Mouse (Mus musculus) limb, embryonic 15.5 days (tissue): ENCODE results near the gene Gm26920. TPM values are rescaled to one million over a fixed set of nuclear protein-coding genes. Genes with fewer than 3 reads are reported as not detected.
A peak's percentile ranks its signal among the peaks of the same experiment; 100 is the strongest.
"Not testable (repeated sequence)": the region's sequence is repeated elsewhere in the genome, so short reads cannot be mapped to it uniquely, and the experiment has no call there.

ENCODE experiments used
- ATAC-seq: fragments of 200-750 bp; cut with Nextera tagmentation; 2 replicates; pipeline ENCODE4 v1.8.0; 2017; ENCODE audit warnings: low read depth, moderate TSS enrichment; ENCODE audit not compliant: insufficient number of reproducible peaks, low FRiP score, low TSS enrichment
- H3K27ac ChIP-seq: fragments of 300-500 bp; sonication (generic); 2 replicates; pipeline ENCODE4 v1.5.1; 2015; ENCODE audit warnings: moderate library complexity, mild to moderate bottlenecking, inconsistent platforms
- H3K27me3 ChIP-seq: fragments of 300-500 bp; sonication (generic); 2 replicates; pipeline ENCODE4 v1.6.1; 2015; ENCODE audit warnings: inconsistent platforms
- H3K36me3 ChIP-seq: fragments of 300-500 bp; sonication (generic); 2 replicates; pipeline ENCODE4 v1.6.1; 2015; ENCODE audit warnings: inconsistent platforms
- H3K4me1 ChIP-seq: fragments of 300-500 bp; sonication (generic); 2 replicates; pipeline ENCODE4 v1.6.1; 2015; ENCODE audit warnings: inconsistent platforms
- H3K4me2 ChIP-seq: fragments of 300-500 bp; sonication (generic); 2 replicates; pipeline ENCODE4 v1.6.1; 2015; ENCODE audit warnings: mild to moderate bottlenecking, inconsistent platforms
- H3K4me3 ChIP-seq: fragments of 300-500 bp; sonication (generic); 2 replicates; pipeline ENCODE4 v1.5.1; 2015; ENCODE audit warnings: mild to moderate bottlenecking, inconsistent platforms
- H3K9ac ChIP-seq: fragments of 300-500 bp; sonication (generic); 2 replicates; pipeline ENCODE4 v1.6.1; 2015; ENCODE audit warnings: inconsistent platforms
- H3K9me3 ChIP-seq: fragments of 300-500 bp; sonication (generic); 2 replicates; pipeline ENCODE4 v1.6.1; 2016; ENCODE audit warnings: inconsistent platforms
- WGBS: fragments of 180-500 bp; shearing (Covaris S2); methylation state at CpG from one replicate; pipeline ENCODE4 v1.1.7; 2015; 5-methylcytosine and 5-hydroxymethylcytosine counted together
- polyA plus RNA-seq: library from polyadenylated mRNA; unstranded; fragments of >200 nt; fragmentation: Nextera tagmentation; extraction: Ambion mirVana; gene quantifications from 2 replicates; pipeline ENCODE4 v1.2.1, GENCODE M21; 2015

The Gm26920 gene
- polyA plus RNA-seq, result 1.1 and 2.3 TPM in 2 replicates

DNA sequence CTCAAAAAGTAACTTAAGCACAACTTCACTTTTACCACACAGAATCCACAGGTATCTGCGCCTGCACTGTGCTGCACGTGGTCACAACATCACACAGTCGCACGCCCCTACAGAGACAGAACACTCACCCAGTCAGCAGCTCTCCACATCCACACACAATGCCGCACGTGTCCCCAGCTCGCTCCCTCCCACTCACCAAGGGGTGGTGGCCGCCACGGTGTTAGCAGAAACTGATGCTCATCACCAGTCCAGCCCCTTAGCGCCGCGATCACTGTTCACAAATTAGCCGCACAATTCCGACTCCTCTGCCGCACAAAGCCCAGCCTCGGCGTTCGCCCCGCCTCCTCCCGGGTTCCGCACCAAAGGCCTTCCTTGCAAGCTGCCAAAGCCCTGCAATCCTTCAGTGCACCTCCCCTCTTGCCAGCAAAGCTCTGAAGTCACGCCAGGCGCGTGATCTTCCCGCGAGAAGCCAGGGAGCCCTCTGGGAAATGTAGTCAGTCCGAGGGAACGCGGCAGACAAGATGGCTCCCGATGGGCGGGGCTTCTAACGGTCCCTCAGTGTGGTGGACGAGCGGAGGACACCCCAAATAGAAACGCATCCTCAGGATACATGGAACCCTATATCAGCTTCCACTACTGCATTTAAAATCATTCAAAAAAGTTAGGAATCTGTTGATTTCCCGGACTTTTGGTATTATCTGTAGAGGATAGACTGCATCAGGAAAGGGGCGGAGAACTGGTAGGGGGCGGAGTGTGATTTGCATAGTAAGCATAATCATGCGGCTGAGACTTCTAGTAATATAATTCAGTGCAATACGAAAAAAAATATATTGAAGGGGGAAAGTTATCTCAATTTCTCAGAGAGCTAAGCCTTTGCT, at the start of gene Gm26920, which contains the start of gene Zfp566:
Gm26920 (minus strand) TSS at position 319 of the 878 bp plus-strand sequence.
Zfp566 (minus strand) TSS at position 436 of the 878 bp plus-strand sequence.
- peaks cover 18% of the 10 kb centered on the region for H3K36me3 ChIP-seq
- WGBS, result under 1% methylated on average over 40 of the region's 40 CpGs
- no peaks in the 10 kb centered on the region for H3K27me3 ChIP-seq
- H3K4me1 ChIP-seq, result peaks cover 25% of the 10 kb centered on the region
- H3K27ac ChIP-seq, result peak within 1 kb of the TSS; percentile 87
- peak within 1 kb of the TSS; percentile 73 for H3K4me2 ChIP-seq
- peak within 1 kb of the TSS; percentile 61 for H3K9ac ChIP-seq
- H3K4me3 ChIP-seq, result peak within 1 kb of the TSS; percentile 62
- H3K9me3 ChIP-seq, result no peaks in the 10 kb centered on the region
- ATAC-seq, result peak; percentile 92

GRCm38 (mm10) chr7:30136826-30137225, 46.6 kb upstream of the Gm26920 start:
- Histone ChIP-seq H3K9me3 (no peaks in the 10 kb centered on the region), H3K36me3 (peaks cover 76% of the 10 kb centered on the region), H3K27me3 (no peaks in the 10 kb centered on the region), H3K4me1 (no peaks in the 10 kb centered on the region), H3K9ac (no peak overlapping the region), H3K4me2 (no peak overlapping the region), H3K4me3 (no peak overlapping the region), H3K27ac (no peak overlapping the region)
- WGBS, result 92% methylated on average over 10 of the region's 10 CpGs
- no peak for ATAC-seq

DNA sequence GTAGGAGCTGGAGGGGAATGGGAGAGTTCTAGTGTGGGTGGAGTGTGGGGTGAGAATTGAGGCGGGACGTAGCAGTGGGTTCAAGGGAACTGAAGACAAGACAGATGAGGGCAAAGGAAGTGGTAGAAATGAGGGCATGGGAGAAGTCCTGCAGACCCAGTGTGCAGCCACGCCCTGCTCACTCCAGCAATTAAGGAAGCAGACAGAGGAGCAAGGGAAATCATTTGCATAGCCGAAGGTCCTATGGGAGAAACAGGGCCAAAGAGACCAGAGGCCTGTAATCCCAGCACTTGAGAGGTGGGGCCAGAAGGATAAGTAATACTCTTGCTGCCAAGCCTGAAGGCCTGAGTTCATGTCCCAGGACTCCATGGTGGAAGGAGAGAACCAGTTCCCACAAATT, 42.2 kb upstream of the Gm26920 start:
- Histone ChIP-seq H3K9ac (no peak overlapping the region), H3K9me3 (no peaks in the 10 kb centered on the region), H3K4me3 (no peak overlapping the region), H3K27ac (no peak overlapping the region), H3K4me2 (no peak overlapping the region), H3K36me3 (peaks cover 88% of the 10 kb centered on the region), H3K4me1 (no peaks in the 10 kb centered on the region), H3K27me3 (no peaks in the 10 kb centered on the region)
- no peak for ATAC-seq
- 87% methylated on average over 4 of the region's 4 CpGs for WGBS

DNA sequence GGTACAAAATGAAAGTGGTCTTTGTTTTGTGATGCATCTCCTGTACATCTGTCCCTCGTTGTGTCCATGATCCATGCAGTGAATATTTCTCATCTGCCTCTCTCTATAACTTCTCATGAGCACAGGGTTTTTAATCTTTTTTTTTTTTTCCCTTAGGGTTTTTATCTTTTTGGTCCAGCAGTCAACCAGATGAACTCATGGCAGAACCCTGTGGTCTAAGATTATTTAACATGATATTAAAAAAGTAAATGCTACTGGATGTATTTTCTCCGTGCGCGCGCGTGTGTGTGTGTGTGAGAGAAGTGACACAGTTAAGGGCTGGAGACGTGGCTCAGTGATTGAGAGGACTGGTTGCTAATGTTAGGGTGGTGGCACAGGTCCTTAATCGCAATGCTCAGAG, 39.7 kb upstream of the Gm26920 start:
- Histone ChIP-seq H3K27me3 (no peaks in the 10 kb centered on the region), H3K4me3 (no peak overlapping the region), H3K4me2 (no peak overlapping the region), H3K9ac (no peak overlapping the region), H3K27ac (no peak overlapping the region), H3K36me3 (peaks cover 85% of the 10 kb centered on the region), H3K9me3 (no peaks in the 10 kb centered on the region), H3K4me1 (no peaks in the 10 kb centered on the region)
- 97% methylated on average over 8 of the region's 8 CpGs for WGBS
- ATAC-seq, result no peak

GRCm38 (mm10) chr7:30122188-30122530, 31.9 kb upstream of the Gm26920 start:
- no peak for ATAC-seq
- Histone ChIP-seq H3K36me3 (peaks cover 17% of the 10 kb centered on the region), H3K27ac (peak overlapping the region; percentile 90), H3K9ac (peak overlapping the region; percentile 70), H3K27me3 (no peaks in the 10 kb centered on the region), H3K4me2 (peak overlapping the region; percentile 82), H3K4me1 (peaks cover 3% of the 10 kb centered on the region; the same call in 1 of the 2 replicates), H3K4me3 (peak overlapping the region; percentile 63), H3K9me3 (no peaks in the 10 kb centered on the region)
- 3% methylated on average over 15 of the region's 15 CpGs for WGBS

- peak within 1 kb of the TSS; percentile 90 for H3K27ac ChIP-seq
- peaks cover 3% of the 10 kb centered on the region; the same call in 1 of the 2 replicates for H3K4me1 ChIP-seq
- H3K4me3 ChIP-seq, result peak within 1 kb of the TSS; percentile 63
- no peaks in the 10 kb centered on the region for H3K9me3 ChIP-seq
- peak within 1 kb of the TSS; percentile 82 for H3K4me2 ChIP-seq
- H3K9ac ChIP-seq, result peak within 1 kb of the TSS; percentile 70
- no peaks in the 10 kb centered on the region for H3K27me3 ChIP-seq
- ATAC-seq, result peak; percentile 92
- H3K36me3 ChIP-seq, result peaks cover 11% of the 10 kb centered on the region; the same call in 1 of the 2 replicates
- under 1% methylated on average over 61 of the region's 61 CpGs for WGBS
These were observed 31.3 kb upstream of the Gm26920 start, which contains the start of gene Zfp382 for GRCm38 (mm10) chr7:30121308-30122187. Gene Zfp382, plus strand, starts transcription at chr7:30121942.

- H3K27me3 ChIP-seq, H3K9ac ChIP-seq, H3K4me1 ChIP-seq, H3K36me3 ChIP-seq, H3K9me3 ChIP-seq, ATAC-seq, H3K27ac ChIP-seq, H3K4me2 ChIP-seq, H3K4me3 ChIP-seq: not testable (repeated sequence)
- WGBS, result 92% methylated on average over 12 of the region's 12 CpGs
These were observed 27.7 kb upstream of the Gm26920 start for GRCm38 (mm10) chr7:30117935-30118334.

GRCm38 (mm10) chr7:30116076-30116475, 25.9 kb upstream of the Gm26920 start:
- H3K4me2 ChIP-seq, result no peak overlapping the region
- WGBS, result 92% methylated on average over 5 of the region's 5 CpGs

GRCm38 (mm10) chr7:30099297-30099696, 9.1 kb upstream of the Gm26920 start:
- H3K27me3 ChIP-seq, result no peaks in the 10 kb centered on the region
- H3K4me3 ChIP-seq, result no peak overlapping the region
- no peak overlapping the region for H3K4me2 ChIP-seq
- ATAC-seq, result no peak
- H3K9ac ChIP-seq, result no peak overlapping the region
- peaks cover 63% of the 10 kb centered on the region for H3K36me3 ChIP-seq
- peaks cover 8% of the 10 kb centered on the region; the same call in 1 of the 2 replicates for H3K9me3 ChIP-seq
- H3K27ac ChIP-seq, result no peak overlapping the region
- H3K4me1 ChIP-seq, result peaks cover under 1% of the 10 kb centered on the region
- WGBS, result 92% methylated on average over 13 of the region's 13 CpGs

More at GRCm38 (mm10) chr7:30116076-30116475, 25.9 kb upstream of the Gm26920 start:
- no peaks in the 10 kb centered on the region for H3K27me3 ChIP-seq
- no peak overlapping the region for H3K27ac ChIP-seq
- no peak for ATAC-seq
- peaks cover 10% of the 10 kb centered on the region for H3K9me3 ChIP-seq
- H3K4me3 ChIP-seq, result no peak overlapping the region
- no peaks in the 10 kb centered on the region for H3K36me3 ChIP-seq
- H3K4me1 ChIP-seq, result no peaks in the 10 kb centered on the region
- no peak overlapping the region for H3K9ac ChIP-seq

DNA sequence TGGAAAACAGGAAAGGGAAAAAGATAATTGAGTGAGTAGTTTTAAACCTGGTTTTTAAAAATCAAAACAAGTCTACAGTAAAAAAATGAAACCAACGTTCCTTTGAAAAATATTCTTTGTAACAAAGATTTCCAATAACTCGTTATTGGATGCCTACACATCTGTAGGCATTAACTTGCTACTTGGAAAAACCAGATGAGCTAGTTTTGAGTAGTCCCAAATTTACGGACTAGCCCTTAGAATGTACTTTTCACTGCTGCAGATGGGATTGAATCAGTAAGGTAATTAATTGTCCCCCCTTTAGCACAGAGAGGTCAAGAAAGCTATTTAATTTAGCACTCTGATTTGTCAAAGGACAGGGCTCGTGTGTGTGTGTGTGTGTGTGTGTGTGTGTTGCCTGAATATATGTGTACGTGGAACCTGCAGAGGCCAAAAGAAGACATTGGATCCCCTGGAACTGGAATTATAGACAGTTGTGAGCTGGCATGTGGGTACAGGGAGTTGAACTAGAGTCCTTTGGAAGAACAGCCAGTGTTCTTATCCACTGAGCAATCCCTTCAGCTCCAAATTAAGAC, 5.4 kb upstream of the Gm26920 start:
- WGBS, result 2% methylated on average over 5 of the region's 5 CpGs
- Histone ChIP-seq H3K4me3 (peak overlapping the region; percentile 62), H3K9ac (peak overlapping the region; percentile 37; the same call in 1 of the 2 replicates), H3K27me3 (no peaks in the 10 kb centered on the region), H3K4me1 (peaks cover 7% of the 10 kb centered on the region), H3K27ac (peak overlapping the region; percentile 99), H3K9me3 (no peaks in the 10 kb centered on the region), H3K36me3 (peaks cover 32% of the 10 kb centered on the region), H3K4me2 (peak overlapping the region; percentile 55)
- no peak for ATAC-seq

DNA sequence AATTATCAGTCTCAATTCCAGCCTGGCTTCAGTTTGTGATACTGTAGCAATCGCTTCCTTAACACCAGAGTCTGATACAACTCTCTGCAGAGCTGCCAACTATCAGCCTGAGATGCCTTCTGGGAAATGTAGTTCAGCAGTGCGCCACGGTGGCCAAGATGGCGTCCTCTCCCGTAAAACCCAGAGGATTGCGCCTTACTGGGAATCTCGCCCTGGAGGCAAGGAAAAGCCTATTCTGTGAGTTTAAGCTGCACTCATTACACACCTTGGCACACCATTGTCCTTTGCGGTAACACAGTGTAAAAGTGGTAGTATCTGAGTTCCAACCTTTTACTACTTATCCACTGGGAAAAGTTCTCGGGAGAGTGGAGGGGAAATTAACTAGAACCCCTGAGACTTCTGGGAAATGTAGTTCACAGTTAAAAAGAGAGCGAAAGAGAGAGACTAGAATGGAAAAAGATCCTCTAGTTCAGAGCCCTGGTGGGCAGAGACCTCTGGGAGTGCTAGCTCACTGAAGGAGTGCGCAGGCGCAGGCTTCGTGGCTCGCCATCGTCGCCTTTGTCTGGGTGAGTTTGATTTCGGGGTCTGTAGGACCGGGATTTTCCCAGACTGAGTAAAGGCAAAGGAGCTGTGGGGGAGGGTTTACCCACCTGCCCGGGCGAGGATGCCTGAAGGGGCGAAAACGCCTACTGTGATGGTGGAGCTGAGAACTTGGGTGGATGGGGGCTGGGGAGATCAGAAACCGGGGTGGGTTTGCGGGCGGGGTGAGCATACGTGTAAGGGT, 4.6 kb upstream of the Gm26920 start, which contains the start of gene Zfp260:
Zfp260 (plus strand) TSS at position 132 of the 784 bp plus-strand sequence.
- under 1% methylated on average over 26 of the region's 26 CpGs for WGBS
- Histone ChIP-seq H3K4me1 (peaks cover 7% of the 10 kb centered on the region), H3K27me3 (no peaks in the 10 kb centered on the region), H3K36me3 (peaks cover 24% of the 10 kb centered on the region), H3K9me3 (no peaks in the 10 kb centered on the region), H3K4me3 (peak within 1 kb of the TSS; percentile 62), H3K27ac (peak within 1 kb of the TSS; percentile 99), H3K4me2 (peak within 1 kb of the TSS; percentile 55), H3K9ac (peak within 1 kb of the TSS; percentile 80)
- peak; percentile 83 for ATAC-seq
